Mouse (Mus musculus) gastrocnemius, postnatal 4 days (tissue): ENCODE measurements at regions not wholly inside any gene's neighbourhood (a gene's known extent, or its start where the extent isn't known, plus 50 kb on each side); places are given as distances from the start of the nearest gene placed in this dataset.

ENCODE experiments used
- DNase-seq, 2 experiments: peaks; one replicate each; pipeline ENCODE4 v3.0.0; 2021 to 2022; ENCODE audit warnings: low spot score in 2 of 2, mixed read lengths in 2 of 2

- no peak for DNase-seq
Measured at GRCm38 (mm10) chr3:137561986-137562385, 59.4 kb upstream of the Ddit4l start.

- DNase-seq = no peak
Measured at GRCm38 (mm10) chr3:137563541-137564080, 57.8 kb upstream of the Ddit4l start.

- DNase-seq = no peak
Measured at GRCm38 (mm10) chr3:137564282-137564681, 57.1 kb upstream of the Ddit4l start.

- DNase-seq = no peak
Measured at GRCm38 (mm10) chr3:137568580-137569313, 52.7 kb upstream of the Ddit4l start.
